Mouse (Mus musculus): ENCODE data around the gene Ercc2. TPM values are rescaled to one million over a fixed set of nuclear protein-coding genes. Genes with fewer than 3 reads are reported as not detected.

The Ercc2 gene
- total RNA-seq, 2 experiments from 2014 or later = 7.8 to 8.8 TPM

DNA sequence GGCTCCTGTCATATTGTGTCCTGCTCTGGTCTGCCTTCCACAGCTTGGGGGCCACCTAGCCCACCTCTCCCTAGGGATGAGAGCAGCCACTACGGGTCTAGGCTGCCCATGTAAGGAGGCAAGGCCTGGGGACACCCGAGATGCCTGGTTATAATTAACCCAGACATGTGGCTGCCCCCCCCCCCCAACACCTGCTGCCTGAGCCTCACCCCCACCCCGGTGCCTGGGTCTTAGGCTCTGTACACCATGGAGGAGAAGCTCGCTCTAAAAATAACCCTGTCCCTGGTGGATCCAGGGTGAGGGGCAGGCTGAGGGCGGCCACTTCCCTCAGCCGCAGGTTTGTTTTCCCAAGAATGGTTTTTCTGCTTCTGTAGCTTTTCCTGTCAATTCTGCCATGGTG lies 27.9 kb downstream of the Ercc2 start:
- peak; percentile 79 for DNase-seq

DNA sequence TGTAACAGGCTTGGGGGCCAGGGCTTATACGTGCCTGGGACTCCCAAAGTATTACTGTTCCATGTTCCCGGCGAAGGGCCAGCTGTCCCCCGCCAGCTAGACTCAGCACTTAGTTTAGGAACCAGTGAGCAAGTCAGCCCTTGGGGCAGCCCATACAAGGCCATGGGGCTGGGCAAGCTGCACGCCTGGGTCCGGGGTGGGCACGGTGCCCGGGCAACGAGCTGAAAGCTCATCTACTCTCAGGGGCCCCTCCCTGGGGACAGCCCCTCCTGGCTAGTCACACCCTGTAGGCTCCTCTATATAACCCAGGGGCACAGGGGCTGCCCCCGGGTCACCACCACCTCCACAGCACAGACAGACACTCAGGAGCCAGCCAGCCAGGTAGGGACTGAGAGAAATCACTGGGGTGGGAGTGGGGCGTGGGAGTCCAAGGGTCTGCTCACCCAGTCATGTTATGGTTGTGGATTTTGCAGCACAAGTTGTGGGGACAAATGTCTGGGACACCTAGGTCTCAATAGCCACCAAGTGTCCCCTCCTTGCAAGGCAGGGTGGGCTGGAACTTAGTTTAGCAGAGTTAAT lies 29.0 kb downstream of the Ercc2 start:
- peak; percentile 96 for DNase-seq

DNA sequence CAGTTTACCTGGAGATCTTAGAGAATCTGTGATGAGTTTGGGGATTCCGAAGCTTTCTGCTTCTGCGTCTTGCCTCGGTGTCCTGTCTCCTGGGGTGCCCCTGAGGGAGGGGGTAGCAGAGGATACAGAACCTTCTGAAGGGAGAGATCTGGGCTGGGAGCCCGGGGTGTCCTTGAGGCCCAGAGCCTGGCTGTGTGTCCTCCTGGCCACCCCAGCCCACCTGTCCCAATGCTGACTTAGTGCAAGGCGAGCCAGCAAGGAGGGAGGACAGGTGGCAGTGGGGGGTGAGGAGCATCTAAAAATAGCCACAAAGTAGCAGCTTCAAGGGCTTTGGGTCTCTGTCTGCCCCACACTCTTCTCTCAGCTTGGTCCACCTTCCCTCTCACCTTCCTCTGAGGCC lies 30.0 kb downstream of the Ercc2 start:
- DNase-seq = peak; percentile 74

- no peak for DNase-seq
These were observed 31.7 kb downstream of the Ercc2 start for GRCm38 (mm10) chr7:19413525-19413924.

GRCm38 (mm10) chr7:19416590-19416989 lies 34.8 kb downstream of the Ercc2 start:
- no peak for DNase-seq

- DNase-seq = no peak
These were observed 38.3 kb downstream of the Ercc2 start for GRCm38 (mm10) chr7:19420121-19420520.

DNA sequence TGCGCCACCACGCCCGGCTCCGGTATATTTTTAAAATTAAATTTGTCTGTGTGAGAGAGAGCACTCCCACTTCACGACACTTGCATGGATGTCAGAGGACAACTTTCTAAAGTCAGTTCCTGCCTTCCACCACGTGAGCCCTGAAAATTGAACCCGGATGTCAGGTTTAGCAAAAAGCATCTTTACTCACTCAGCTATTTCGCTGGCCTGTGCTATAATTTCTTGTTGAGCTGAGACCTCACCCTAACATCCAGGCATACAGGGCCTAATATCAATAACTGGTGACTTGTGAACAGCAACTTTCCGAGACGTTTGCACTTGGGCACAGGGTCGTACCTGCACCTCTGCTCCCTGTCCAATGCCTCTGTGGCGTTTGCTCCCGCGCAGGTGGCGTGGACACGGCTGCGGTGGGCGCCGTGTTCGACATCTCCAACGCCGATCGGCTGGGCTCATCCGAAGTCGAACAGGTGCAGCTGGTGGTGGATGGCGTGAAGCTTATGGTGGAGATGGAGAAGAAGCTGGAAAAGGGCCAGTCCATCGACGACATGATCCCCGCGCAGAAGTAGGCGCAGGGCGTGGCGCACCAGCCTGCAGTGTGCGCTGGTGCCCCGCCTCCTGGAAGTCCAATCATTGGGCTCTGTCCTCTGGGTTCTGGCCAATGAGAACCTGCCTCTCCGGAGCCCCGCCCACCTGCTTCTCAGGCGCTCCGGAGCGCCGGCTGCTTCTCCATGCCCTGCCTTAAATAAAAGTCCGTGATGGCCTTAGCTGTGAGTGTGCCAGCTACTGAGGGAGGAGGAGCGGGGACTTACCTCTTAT lies 39.2 kb downstream of the Ercc2 start:
- DNase-seq = peak; percentile 83

DNA sequence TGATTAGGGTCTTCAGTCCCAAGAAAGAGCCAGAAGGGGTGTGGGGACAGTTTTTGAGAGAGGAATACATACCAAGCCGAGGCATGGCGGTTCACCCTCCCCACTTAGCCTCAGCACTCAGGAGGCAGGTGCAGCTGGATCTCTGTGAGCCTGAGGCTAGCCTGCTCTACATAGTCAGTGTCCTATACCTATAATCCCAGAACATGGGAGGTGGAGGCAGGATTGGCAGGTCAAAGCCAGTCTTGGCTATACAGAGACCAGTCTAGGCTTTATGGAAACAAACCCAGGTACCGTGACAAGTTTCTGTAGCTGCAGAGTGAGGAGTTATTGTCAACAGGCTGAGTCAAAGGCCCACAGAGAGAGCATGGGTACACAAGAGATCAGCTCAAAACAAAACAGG lies 41.3 kb downstream of the Ercc2 start:
- DNase-seq = no peak

DNA sequence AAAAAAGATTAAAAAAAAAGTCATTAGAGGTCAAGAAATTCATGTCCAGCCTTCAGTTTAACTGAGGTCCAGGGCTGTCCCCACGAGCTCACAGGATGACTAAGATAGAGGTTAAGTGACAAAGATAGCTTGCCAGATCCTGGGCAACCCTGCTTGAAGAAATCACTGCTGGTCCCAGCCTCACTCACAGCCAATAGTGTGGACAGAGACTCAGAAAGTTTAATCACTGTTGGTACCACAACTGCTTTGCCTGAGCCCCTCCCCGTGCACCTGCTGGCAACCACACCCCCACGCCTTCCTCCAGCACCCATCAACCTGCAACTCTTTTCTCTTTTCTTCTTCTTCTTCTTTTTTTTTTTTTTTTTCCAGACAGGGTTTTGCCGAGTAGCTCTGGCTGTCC lies 42.2 kb downstream of the Ercc2 start:
- DNase-seq = no peak

DNA sequence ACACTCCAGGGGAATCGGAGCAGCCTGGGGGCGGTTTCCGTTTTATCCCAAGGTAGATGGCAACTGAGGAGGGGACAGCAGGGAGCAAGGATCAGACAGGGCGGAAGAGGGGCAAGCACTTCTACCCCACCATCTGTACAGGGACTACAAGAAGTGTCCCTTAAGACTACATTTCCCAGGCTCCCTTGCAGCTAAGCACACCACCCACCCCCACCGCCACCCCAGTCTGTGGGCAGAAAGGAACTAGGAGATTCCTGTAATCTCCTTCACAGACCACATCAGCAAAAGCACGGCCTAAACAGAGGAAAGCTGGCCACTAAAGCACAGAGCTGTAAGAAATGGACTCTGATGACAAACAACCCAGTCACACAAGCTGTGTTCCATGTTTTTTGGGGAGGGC lies 44.5 kb downstream of the Ercc2 start:
- DNase-seq = no peak

- no peak for DNase-seq
These were observed 45.1 kb downstream of the Ercc2 start for GRCm38 (mm10) chr7:19426888-19427287.

GRCm38 (mm10) chr7:19427999-19428650 lies 46.3 kb downstream of the Ercc2 start:
- DNase-seq = no peak

- no peak for DNase-seq
These were observed 47.9 kb downstream of the Ercc2 start for GRCm38 (mm10) chr7:19429726-19430125.

- DNase-seq = no peak
These were observed 48.6 kb downstream of the Ercc2 start for GRCm38 (mm10) chr7:19430402-19430801.

GRCm38 (mm10) chr7:19432475-19432874 lies 50.7 kb downstream of the Ercc2 start:
- no peak for DNase-seq

- DNase-seq = no peak
These were observed 54.5 kb downstream of the Ercc2 start for GRCm38 (mm10) chr7:19436276-19436675.

- no peak for DNase-seq
These were observed 55.2 kb downstream of the Ercc2 start for GRCm38 (mm10) chr7:19437048-19437447.

- DNase-seq = no peak
These were observed 59.8 kb downstream of the Ercc2 start for GRCm38 (mm10) chr7:19441448-19442091.

DNA sequence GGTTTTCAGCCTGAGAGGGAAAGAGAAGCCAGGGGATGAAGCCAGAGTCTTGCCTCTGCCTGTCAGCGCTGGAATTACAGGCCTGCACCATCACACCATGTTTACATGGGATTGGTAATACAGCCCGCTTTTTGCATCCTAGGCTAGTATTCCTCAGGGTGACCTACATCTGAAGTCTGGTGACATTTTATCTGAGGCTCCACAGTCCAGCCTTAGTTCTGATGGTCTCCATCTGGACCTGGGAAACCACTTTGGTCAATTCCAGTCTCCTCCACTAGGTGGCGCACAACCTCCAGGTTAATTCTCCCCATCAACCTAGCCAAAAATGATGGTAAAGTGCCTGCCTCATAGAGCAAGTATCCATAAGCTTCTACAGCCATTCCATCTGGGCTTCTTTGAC lies 61.5 kb downstream of the Ercc2 start:
- DNase-seq = peak; percentile 38

- DNase-seq = no peak
These were observed 63.0 kb downstream of the Ercc2 start for GRCm38 (mm10) chr7:19444801-19445200.
